Mouse (Mus musculus) cerebellum, adult 2 months (tissue): ENCODE results near the gene Ube2q2.

ENCODE experiments used
- CTCF ChIP-seq: fragments of 200-500 bp; IDR thresholded peaks from 2 replicates; pipeline ENCODE4 v1.5.1; 2011; ENCODE audit warnings: low read depth, mild to moderate bottlenecking, control low read depth, low read length, moderate library complexity, borderline replicate concordance; ENCODE audit not compliant: insufficient read depth
- POLR2A ChIP-seq: fragments of 200-500 bp; IDR thresholded peaks from 2 replicates; pipeline ENCODE4 v1.6.1; 2011; ENCODE audit warnings: low read length, control low read depth, borderline replicate concordance; ENCODE audit not compliant: insufficient read depth

- TF ChIP-seq CTCF (no peak), POLR2A (no peak)
These were observed 67.0 kb downstream of the Ube2q2 start for GRCm38 (mm10) chr9:55215648-55216047.
